Mouse (Mus musculus) liver, embryonic 12.5 days (tissue): Measurements from ENCODE around the gene Gpalpp1. TPM values are rescaled to one million over a fixed set of nuclear protein-coding genes. Genes with fewer than 3 reads are reported as not detected.

Experiments used
- ATAC-seq: fragments of 200-750 bp; cut with Nextera tagmentation; 2 replicates; pipeline ENCODE4 v1.8.0; 2017; ENCODE audit warnings: moderate number of reproducible peaks, mild to moderate bottlenecking, moderate library complexity
- H3K27ac ChIP-seq: fragments of 300-500 bp; sonication (generic); 2 replicates; pipeline ENCODE4 v1.5.1; 2016; ENCODE audit warnings: mild to moderate bottlenecking
- H3K27me3 ChIP-seq: fragments of 300-500 bp; sonication (generic); replicated peaks from 2 replicates; pipeline ENCODE4 v1.6.1; 2016; ENCODE audit warnings: mild to moderate bottlenecking, moderate library complexity
- H3K36me3 ChIP-seq: fragments of 300-500 bp; sonication (generic); 2 replicates; pipeline ENCODE4 v1.6.1; 2016; ENCODE audit warnings: mild to moderate bottlenecking, moderate library complexity
- H3K4me1 ChIP-seq: fragments of 300-500 bp; sonication (generic); 2 replicates; pipeline ENCODE4 v1.6.1; 2016
- H3K4me2 ChIP-seq: fragments of 300-500 bp; sonication (generic); 2 replicates; pipeline ENCODE4 v1.6.1; 2016; ENCODE audit warnings: mild to moderate bottlenecking, moderate library complexity
- H3K4me3 ChIP-seq: fragments of 300-500 bp; sonication (generic); 2 replicates; pipeline ENCODE4 v1.5.1; 2016; ENCODE audit warnings: mild to moderate bottlenecking, moderate library complexity
- H3K9ac ChIP-seq: fragments of 300-500 bp; sonication (generic); 2 replicates; pipeline ENCODE4 v1.6.1; 2016; ENCODE audit warnings: mild to moderate bottlenecking, moderate library complexity
- H3K9me3 ChIP-seq: fragments of 300-500 bp; sonication (generic); replicated peaks from 2 replicates; pipeline ENCODE4 v1.6.1; 2016; ENCODE audit warnings: mild to moderate bottlenecking, moderate library complexity
- WGBS: fragments of 180-500 bp; shearing (Covaris S2); methylation state at CpG from one replicate; pipeline ENCODE4 v1.1.7; 2016; ENCODE audit not compliant: insufficient replicate concordance; 5-methylcytosine and 5-hydroxymethylcytosine counted together
- polyA plus RNA-seq: library from polyadenylated mRNA; unstranded; fragments of >200 nt; fragmentation: Nextera tagmentation; extraction: Ambion mirVana; gene quantifications from 2 replicates; pipeline ENCODE4 v1.2.1, GENCODE M21; 2016

The Gpalpp1 gene
- polyA plus RNA-seq, 1 experiment from 2014 or later, result 10.3 TPM

DNA sequence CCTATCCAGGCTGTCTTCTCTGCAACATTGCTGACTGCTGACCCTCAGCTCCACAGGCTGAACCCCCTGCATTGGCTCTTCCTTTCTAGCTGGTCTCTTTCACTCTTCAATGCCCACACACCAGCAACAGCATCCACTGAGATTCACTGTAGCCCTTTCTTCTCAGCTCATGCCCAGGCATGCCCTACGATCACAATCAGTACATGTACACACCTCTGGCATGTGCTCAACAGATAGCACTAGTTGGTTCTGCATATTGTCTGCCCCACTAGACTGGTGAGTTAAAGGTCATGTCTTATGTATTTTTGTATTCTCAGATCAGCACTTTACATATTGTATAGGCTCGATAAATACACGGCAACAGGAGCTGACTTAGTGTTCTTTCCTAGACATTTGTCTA lies 26.4 kb downstream of the Gpalpp1 start:
- 0 out of 2 replicates have a peak, but pooled peaks cover 5% of the 10 kb centered on the region for H3K4me1 ChIP-seq
- ATAC-seq, result no peak
- whole genome bisulfite sequencing, result 67% methylated on average over 3 of the region's 3 CpGs

GRCm38 (mm10) chr14:76082086-76082636 lies 28.4 kb downstream of the Gpalpp1 start:
- Histone ChIP-seq H3K9me3 (no peaks in the 10 kb centered on the region), H3K27me3 (0 out of 2 replicates have a peak, but pooled peaks cover 6% of the 10 kb centered on the region), H3K4me3 (no peak overlapping the region), H3K9ac (no peak overlapping the region), H3K27ac (no peak overlapping the region), H3K4me2 (no peak overlapping the region), H3K4me1 (0 out of 2 replicates have a peak, but pooled peaks cover 5% of the 10 kb centered on the region), H3K36me3 (no peaks in the 10 kb centered on the region)
- WGBS, result 64% methylated on average over 13 of the region's 13 CpGs
- ATAC-seq, result no peak

More for the DNA sequence above, 26.4 kb downstream of the Gpalpp1 start:
- Histone ChIP-seq H3K27me3 (no peaks in the 10 kb centered on the region), H3K4me2 (no peak overlapping the region), H3K27ac (no peak overlapping the region), H3K9ac (no peak overlapping the region), H3K9me3 (no peaks in the 10 kb centered on the region), H3K36me3 (peaks cover 8% of the 10 kb centered on the region), H3K4me3 (no peak overlapping the region)

- Histone ChIP-seq H3K9me3 (no peaks in the 10 kb centered on the region), H3K9ac (no peak overlapping the region), H3K4me1 (0 out of 2 replicates have a peak, but pooled peaks cover 5% of the 10 kb centered on the region), H3K4me3 (no peak overlapping the region), H3K4me2 (no peak overlapping the region), H3K27ac (no peak overlapping the region), H3K27me3 (0 out of 2 replicates have a peak, but pooled peaks cover 6% of the 10 kb centered on the region), H3K36me3 (no peaks in the 10 kb centered on the region)
- no peak for ATAC-seq
- 61% methylated on average over 11 of the region's 11 CpGs for WGBS
Observed at GRCm38 (mm10) chr14:76081451-76081850, 29.1 kb downstream of the Gpalpp1 start.

- Histone ChIP-seq H3K27me3 (0 out of 2 replicates have a peak, but pooled peaks cover 6% of the 10 kb centered on the region), H3K9me3 (no peaks in the 10 kb centered on the region), H3K9ac (no peak overlapping the region), H3K27ac (no peak overlapping the region), H3K36me3 (no peaks in the 10 kb centered on the region), H3K4me3 (no peak overlapping the region), H3K4me1 (no peaks in the 10 kb centered on the region), H3K4me2 (no peak overlapping the region)
- WGBS, result 41% methylated on average over 9 of the region's 9 CpGs
- no peak for ATAC-seq
Observed at GRCm38 (mm10) chr14:76077088-76077491, 33.5 kb downstream of the Gpalpp1 start.

- no peak for ATAC-seq
- Histone ChIP-seq H3K27ac (no peak overlapping the region), H3K4me1 (no peaks in the 10 kb centered on the region), H3K9me3 (no peaks in the 10 kb centered on the region), H3K9ac (no peak overlapping the region), H3K27me3 (0 out of 2 replicates have a peak, but pooled peaks cover 6% of the 10 kb centered on the region), H3K4me3 (no peak overlapping the region), H3K4me2 (no peak overlapping the region), H3K36me3 (no peaks in the 10 kb centered on the region)
- WGBS, result 63% methylated on average over 4 of the region's 4 CpGs
Observed at GRCm38 (mm10) chr14:76076602-76077001, 34.0 kb downstream of the Gpalpp1 start.

- Histone ChIP-seq H3K27ac (no peak overlapping the region), H3K4me3 (no peak overlapping the region), H3K9me3 (no peaks in the 10 kb centered on the region), H3K36me3 (no peaks in the 10 kb centered on the region), H3K27me3 (0 out of 2 replicates have a peak, but pooled peaks cover 6% of the 10 kb centered on the region), H3K4me2 (no peak overlapping the region), H3K9ac (no peak overlapping the region), H3K4me1 (no peaks in the 10 kb centered on the region)
- no peak for ATAC-seq
- 55% methylated on average over 4 of the region's 4 CpGs for WGBS
Observed at GRCm38 (mm10) chr14:76075721-76076120, 34.8 kb downstream of the Gpalpp1 start.

GRCm38 (mm10) chr14:76074206-76074605 lies 36.4 kb downstream of the Gpalpp1 start:
- no peak overlapping the region for H3K4me2 ChIP-seq
- no peak overlapping the region for H3K4me3 ChIP-seq
- no peak overlapping the region for H3K27ac ChIP-seq
- 53% methylated on average over 1 of the region's 1 CpGs for WGBS
- H3K9ac ChIP-seq, result no peak overlapping the region
- no peaks in the 10 kb centered on the region for H3K4me1 ChIP-seq
- no peak for ATAC-seq
- H3K36me3 ChIP-seq, result no peaks in the 10 kb centered on the region
- 0 out of 2 replicates have a peak, but pooled peaks cover 6% of the 10 kb centered on the region for H3K27me3 ChIP-seq
- no peaks in the 10 kb centered on the region for H3K9me3 ChIP-seq

DNA sequence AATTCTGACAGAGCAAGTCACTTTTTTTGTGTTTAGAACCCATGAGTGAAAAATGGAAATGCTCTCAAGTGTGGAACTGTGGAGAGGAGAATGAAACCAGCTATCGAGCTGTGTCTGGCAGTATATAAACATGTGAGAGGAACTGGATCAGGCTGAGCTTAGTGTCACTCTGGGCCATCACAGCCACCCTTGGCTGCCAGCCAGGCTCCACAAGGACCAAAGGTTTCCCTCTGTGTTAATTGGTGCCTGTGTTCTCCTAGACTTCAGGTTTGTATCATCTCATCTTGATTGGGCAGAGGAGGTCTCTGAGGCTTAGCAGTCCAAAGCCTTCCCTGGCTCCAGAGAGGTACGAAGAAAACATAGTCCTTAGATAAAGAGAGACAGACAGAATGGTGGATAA lies 37.9 kb downstream of the Gpalpp1 start:
- ATAC-seq, result no peak
- no peaks in the 10 kb centered on the region for H3K9me3 ChIP-seq
- no peak overlapping the region for H3K9ac ChIP-seq
- 56% methylated on average over 2 of the region's 2 CpGs for WGBS
- no peak overlapping the region for H3K27ac ChIP-seq
- H3K36me3 ChIP-seq, result no peaks in the 10 kb centered on the region
- no peaks in the 10 kb centered on the region for H3K4me1 ChIP-seq
- no peaks in the 10 kb centered on the region for H3K27me3 ChIP-seq
- H3K4me3 ChIP-seq, result no peak overlapping the region
- no peak overlapping the region for H3K4me2 ChIP-seq

GRCm38 (mm10) chr14:76069296-76069695 lies 41.3 kb downstream of the Gpalpp1 start:
- H3K9ac ChIP-seq, result no peak overlapping the region
- no peaks in the 10 kb centered on the region for H3K9me3 ChIP-seq
- H3K27me3 ChIP-seq, result no peaks in the 10 kb centered on the region
- no peak overlapping the region for H3K4me3 ChIP-seq
- H3K4me1 ChIP-seq, result no peaks in the 10 kb centered on the region
- ATAC-seq, result no peak
- WGBS, result 69% methylated on average over 4 of the region's 4 CpGs
- no peak overlapping the region for H3K27ac ChIP-seq
- H3K4me2 ChIP-seq, result no peak overlapping the region
- H3K36me3 ChIP-seq, result no peaks in the 10 kb centered on the region

- no peaks in the 10 kb centered on the region for H3K4me1 ChIP-seq
- no peaks in the 10 kb centered on the region for H3K9me3 ChIP-seq
- 56% methylated on average over 4 of the region's 4 CpGs for WGBS
- no peak overlapping the region for H3K4me2 ChIP-seq
- H3K27ac ChIP-seq, result no peak overlapping the region
- no peak overlapping the region for H3K4me3 ChIP-seq
- H3K27me3 ChIP-seq, result no peaks in the 10 kb centered on the region
- no peak overlapping the region for H3K9ac ChIP-seq
- ATAC-seq, result no peak
- H3K36me3 ChIP-seq, result no peaks in the 10 kb centered on the region
Observed at GRCm38 (mm10) chr14:76068296-76068695, 42.3 kb downstream of the Gpalpp1 start.

- no peaks in the 10 kb centered on the region for H3K27me3 ChIP-seq
- H3K9ac ChIP-seq, result no peak overlapping the region
- H3K27ac ChIP-seq, result no peak overlapping the region
- no peaks in the 10 kb centered on the region for H3K9me3 ChIP-seq
- H3K4me2 ChIP-seq, result no peak overlapping the region
- ATAC-seq, result no peak
- WGBS, result 52% methylated on average over 1 of the region's 1 CpGs
- H3K4me3 ChIP-seq, result no peak overlapping the region
- no peaks in the 10 kb centered on the region for H3K36me3 ChIP-seq
- H3K4me1 ChIP-seq, result no peaks in the 10 kb centered on the region
Observed at GRCm38 (mm10) chr14:76067237-76067636, 43.3 kb downstream of the Gpalpp1 start.

- H3K4me1 ChIP-seq, result no peaks in the 10 kb centered on the region
- 66% methylated on average over 5 of the region's 5 CpGs for WGBS
- ATAC-seq, result no peak
- no peak overlapping the region for H3K4me3 ChIP-seq
- H3K36me3 ChIP-seq, result no peaks in the 10 kb centered on the region
- H3K27me3 ChIP-seq, result no peaks in the 10 kb centered on the region; the same call in 1 of the 2 replicates
- H3K4me2 ChIP-seq, result no peak overlapping the region
- H3K9ac ChIP-seq, result no peak overlapping the region
- H3K9me3 ChIP-seq, result no peaks in the 10 kb centered on the region
- H3K27ac ChIP-seq, result no peak overlapping the region
Observed at GRCm38 (mm10) chr14:76059441-76059840, 51.1 kb downstream of the Gpalpp1 start.

DNA sequence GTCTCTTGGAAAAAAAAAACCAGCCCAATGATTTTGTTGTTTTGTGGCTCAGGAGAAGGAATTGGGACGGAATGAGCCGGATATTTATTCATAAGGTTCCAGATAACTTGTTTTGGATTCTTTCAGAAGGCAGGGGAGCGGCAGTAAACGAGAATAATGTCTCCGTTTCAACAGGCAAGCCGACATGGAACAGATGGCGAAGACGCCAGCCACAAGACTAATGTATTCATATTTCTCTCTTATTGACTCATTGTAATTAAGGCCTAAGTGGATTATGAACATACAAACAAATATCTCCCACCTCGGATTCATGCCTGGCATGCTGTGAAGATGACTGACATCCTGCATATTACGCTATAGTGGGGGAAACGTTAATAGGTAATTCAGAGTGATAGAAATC lies 56.8 kb downstream of the Gpalpp1 start:
- Histone ChIP-seq H3K36me3 (no peaks in the 10 kb centered on the region), H3K27me3 (no peaks in the 10 kb centered on the region), H3K4me1 (no peaks in the 10 kb centered on the region), H3K27ac (no peak overlapping the region), H3K4me3 (no peak overlapping the region), H3K9me3 (no peaks in the 10 kb centered on the region), H3K9ac (no peak overlapping the region), H3K4me2 (no peak overlapping the region)
- WGBS, result 78% methylated on average over 11 of the region's 11 CpGs
- ATAC-seq, result no peak
